Comparison of ENCODE assay signal across 7 mouse cellular contexts in the genomic region with DNA sequence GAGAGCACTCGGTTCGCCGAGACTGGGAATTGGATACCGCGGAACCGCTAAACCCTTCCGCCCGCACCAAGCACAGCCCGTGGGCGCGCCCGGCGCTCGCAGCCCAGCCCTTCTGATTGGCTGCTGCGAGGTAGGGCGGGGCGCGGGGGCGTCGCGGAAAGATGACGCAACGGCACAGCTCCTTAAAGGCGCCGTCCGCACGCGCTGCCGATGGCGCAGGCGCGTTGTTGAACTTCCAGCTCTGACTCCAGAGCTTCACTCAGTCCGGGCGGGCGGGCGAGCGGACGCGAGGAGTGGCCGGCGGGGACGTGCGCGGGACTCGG. TPM values are rescaled to one million over a fixed set of nuclear protein-coding genes. Genes with fewer than 3 reads are reported as not detected.
DNase-seq lines count a peak whose midpoint lies in the region; ATAC-seq lines count a peak whose summit lies in the region.

No protein-coding gene starts in this region.

- ATAC-seq in embryonic facial prominence, embryonic 11.5 days (replicated peaks; ENCODE audit: insufficient number of reproducible peaks, low FRiP score, low TSS enrichment, low read depth) = peak; percentile 98
- peak; percentile 91 for ATAC-seq in limb, embryonic 11.5 days (ENCODE audit: insufficient number of reproducible peaks, low FRiP score, low TSS enrichment, low read depth)
- peak; percentile 94 for ATAC-seq in midbrain, embryonic 14.5 days (ENCODE audit: low FRiP score, low TSS enrichment)

- peak overlapping the region; percentile 92 for H3K9ac ChIP-seq in embryonic facial prominence, embryonic 11.5 days (replicated peaks; ENCODE audit: low read length)
- peak overlapping the region; percentile 89 for H3K9ac ChIP-seq in limb, embryonic 11.5 days (ENCODE audit: low read length)
- peak overlapping the region; percentile 82 for H3K9ac ChIP-seq in midbrain, embryonic 14.5 days (replicated peaks; ENCODE audit: low read length)

- H3K27me3 ChIP-seq in embryonic facial prominence, embryonic 11.5 days (ENCODE audit: control insufficient read depth, insufficient read depth, low read length) = no peaks in the 10 kb centered on the region
- H3K27me3 ChIP-seq in limb, embryonic 11.5 days (ENCODE audit: control insufficient read depth, insufficient read depth, low read length) = no peaks in the 10 kb centered on the region
- no peaks in the 10 kb centered on the region for H3K27me3 ChIP-seq in midbrain, embryonic 14.5 days (ENCODE audit: control insufficient read depth, insufficient read depth, low read length)

- H3K4me3 ChIP-seq in embryonic facial prominence, embryonic 11.5 days (ENCODE audit: low read depth, low read length) = peak overlapping the region; percentile 91
- peak overlapping the region; percentile 77 for H3K4me3 ChIP-seq in limb, embryonic 11.5 days (ENCODE audit: low read depth, low read length)
- peak overlapping the region; percentile 88 for H3K4me3 ChIP-seq in midbrain, embryonic 14.5 days (replicated peaks; ENCODE audit: low read depth, low read length)

- H3K27ac ChIP-seq in embryonic facial prominence, embryonic 11.5 days (replicated peaks; ENCODE audit: low read depth, low read length) = peak overlapping the region; percentile 62
- peak overlapping the region; percentile 64; the same call in 1 of the 2 replicates for H3K27ac ChIP-seq in limb, embryonic 11.5 days (replicated peaks; ENCODE audit: low read depth, low read length)
- H3K27ac ChIP-seq in midbrain, embryonic 14.5 days (replicated peaks; ENCODE audit: low read depth, low read length) = peak overlapping the region; percentile 74

- H3K36me3 ChIP-seq in embryonic facial prominence, embryonic 11.5 days (replicated peaks; ENCODE audit: control insufficient read depth, insufficient read depth, low read depth, low read length) = no peaks in the 10 kb centered on the region
- H3K36me3 ChIP-seq in limb, embryonic 11.5 days (ENCODE audit: control insufficient read depth, insufficient read depth, low read length) = no peaks in the 10 kb centered on the region
- no peaks in the 10 kb centered on the region for H3K36me3 ChIP-seq in midbrain, embryonic 14.5 days (ENCODE audit: control insufficient read depth, insufficient read depth, low read length)

- DNase-seq in adrenal gland, postnatal 14 days = peak; percentile 97
- peak; percentile 96 for DNase-seq in embryonic facial prominence, embryonic 11.5 days (ENCODE audit: low spot score)
- peak; percentile 99 for DNase-seq in heart, adult 11 months
- peak; percentile 98 for DNase-seq in kidney, adult 18-20 months
- peak; percentile 98 for DNase-seq in limb, embryonic 11.5 days (ENCODE audit: low spot score)
- peak; percentile 99 for DNase-seq in midbrain, embryonic 14.5 days
- DNase-seq in spleen, adult 18-20 months = peak; percentile 92 to 97

- no peaks in the 10 kb centered on the region for H3K9me3 ChIP-seq in embryonic facial prominence, embryonic 11.5 days (replicated peaks; ENCODE audit: control insufficient read depth, low read length)
- no peaks in the 10 kb centered on the region for H3K9me3 ChIP-seq in limb, embryonic 11.5 days (ENCODE audit: control insufficient read depth, low read length)
- H3K9me3 ChIP-seq in midbrain, embryonic 14.5 days (ENCODE audit: control insufficient read depth, low read length) = no peaks in the 10 kb centered on the region

- H3K4me1 ChIP-seq in embryonic facial prominence, embryonic 11.5 days (ENCODE audit: control insufficient read depth, insufficient read depth, low read length) = no peaks in the 10 kb centered on the region
- H3K4me1 ChIP-seq in limb, embryonic 11.5 days (ENCODE audit: control insufficient read depth, insufficient read depth, low read length) = peaks cover 2% of the 10 kb centered on the region; the same call in 1 of the 2 replicates
- H3K4me1 ChIP-seq in midbrain, embryonic 14.5 days (ENCODE audit: control insufficient read depth, insufficient read depth, low read length) = peaks cover 20% of the 10 kb centered on the region

- WGBS in embryonic facial prominence, embryonic 11.5 days = under 1% methylated on average over 43 of the region's 45 CpGs
- under 1% methylated on average over 42 of the region's 45 CpGs for WGBS in limb, embryonic 11.5 days
- WGBS in midbrain, embryonic 14.5 days = under 1% methylated on average over 45 of the region's 45 CpGs

- H3K4me2 ChIP-seq in embryonic facial prominence, embryonic 11.5 days (ENCODE audit: low read depth, low read length) = peak overlapping the region; percentile 89
- peak overlapping the region; percentile 78 for H3K4me2 ChIP-seq in limb, embryonic 11.5 days (ENCODE audit: low read depth, severe bottlenecking)
- H3K4me2 ChIP-seq in midbrain, embryonic 14.5 days (ENCODE audit: low read length) = peak overlapping the region; percentile 78

RNA-seq across cellular contexts. Expression of a gene that starts 0.2 kb away (rescaled TPM):
- 9.1 and 10.7 TPM in 2 replicates for total RNA-seq in adrenal gland, postnatal 14 days (2021)
- polyA plus RNA-seq in embryonic facial prominence, embryonic 11.5 days (2014; fragmentation: Nextera tagmentation; extraction: Ambion mirVana) = 1.9 and 2.5 TPM in 2 replicates
- polyA plus RNA-seq in limb, embryonic 11.5 days (2014; fragmentation: Nextera tagmentation; extraction: Ambion mirVana) = 2.4 and 2.8 TPM in 2 replicates
- 4.9 and 7.1 TPM in 2 replicates for polyA plus RNA-seq in midbrain, embryonic 14.5 days (2014; fragmentation: Nextera tagmentation; extraction: Ambion mirVana)

Comparison
In these comparisons a context has a peak if more than half of its experiments do, and no peak if none do; other contexts are left out.
1. Peak in every context shown above with its lines: DNase-seq, ATAC-seq, H3K4me3 ChIP-seq and H3K27ac ChIP-seq.